Mouse (Mus musculus): Measurements from ENCODE around the gene Cxcl16. TPM values are rescaled to one million over a fixed set of nuclear protein-coding genes. Genes with fewer than 3 reads are reported as not detected.

Cxcl16 gene
- polyA plus RNA-seq, 1 experiment from 2014 or later = 0.84 TPM

- DNase-seq (ENCODE audit: low spot score) (no peak), ATAC-seq (ENCODE audit: insufficient read depth, low FRiP score, low TSS enrichment) (no peak)
- Histone ChIP-seq H3K4me1 (ENCODE audit: control insufficient read depth, insufficient read depth, low read length) (no peaks in the 10 kb centered on the region), H3K4me3 (ENCODE audit: low read depth, low read length) (no peak overlapping the region), H3K9me3 (ENCODE audit: control insufficient read depth, low read length) (no peaks in the 10 kb centered on the region), H3K36me3 (ENCODE audit: control insufficient read depth, insufficient read depth, low read length) (no peaks in the 10 kb centered on the region), H3K27ac (ENCODE audit: low read depth, low read length) (no peak overlapping the region), H3K9ac (ENCODE audit: low read length) (no peak overlapping the region), H3K4me2 (ENCODE audit: low read depth) (no peak overlapping the region), H3K27me3 (ENCODE audit: control insufficient read depth, insufficient read depth, low read length) (no peaks in the 10 kb centered on the region)
- WGBS = 87% methylated on average over 6 of the region's 6 CpGs
Measured at GRCm38 (mm10) chr11:70444667-70445066, 15.1 kb downstream of the Cxcl16 start.

- Histone ChIP-seq H3K4me1 (ENCODE audit: control insufficient read depth, insufficient read depth, low read length) (no peaks in the 10 kb centered on the region), H3K27ac (ENCODE audit: low read depth, low read length) (no peak overlapping the region), H3K36me3 (ENCODE audit: control insufficient read depth, insufficient read depth, low read length) (peaks cover 5% of the 10 kb centered on the region), H3K4me2 (ENCODE audit: low read depth) (no peak overlapping the region), H3K27me3 (ENCODE audit: control insufficient read depth, insufficient read depth, low read length) (no peaks in the 10 kb centered on the region), H3K9ac (ENCODE audit: low read length) (no peak overlapping the region), H3K4me3 (ENCODE audit: low read depth, low read length) (no peak overlapping the region), H3K9me3 (ENCODE audit: control insufficient read depth, low read length) (no peaks in the 10 kb centered on the region)
- DNase-seq (ENCODE audit: low spot score) = no peak
- ATAC-seq (ENCODE audit: insufficient read depth, low FRiP score, low TSS enrichment) = no peak
- whole genome bisulfite sequencing = 80% methylated on average over 3 of the region's 3 CpGs
Measured at GRCm38 (mm10) chr11:70443964-70444363, 15.8 kb downstream of the Cxcl16 start.

- no peak overlapping the region for H3K9ac ChIP-seq (ENCODE audit: low read length)
- ATAC-seq (ENCODE audit: insufficient read depth, low FRiP score, low TSS enrichment) (no peak), DNase-seq (ENCODE audit: low spot score) (no peak)
- no peak overlapping the region for H3K27ac ChIP-seq (ENCODE audit: low read depth, low read length)
- H3K4me3 ChIP-seq (ENCODE audit: low read depth, low read length) = no peak overlapping the region
- H3K4me2 ChIP-seq (ENCODE audit: low read depth) = no peak overlapping the region
- H3K4me1 ChIP-seq (ENCODE audit: control insufficient read depth, insufficient read depth, low read length) = no peaks in the 10 kb centered on the region
- WGBS = 94% methylated on average over 7 of the region's 7 CpGs
- H3K27me3 ChIP-seq (ENCODE audit: control insufficient read depth, insufficient read depth, low read length) = no peaks in the 10 kb centered on the region
- H3K36me3 ChIP-seq (ENCODE audit: control insufficient read depth, insufficient read depth, low read length) = peaks cover 10% of the 10 kb centered on the region
- H3K9me3 ChIP-seq (ENCODE audit: control insufficient read depth, low read length) = no peaks in the 10 kb centered on the region
Measured at GRCm38 (mm10) chr11:70441882-70442281, 17.9 kb downstream of the Cxcl16 start.

DNA sequence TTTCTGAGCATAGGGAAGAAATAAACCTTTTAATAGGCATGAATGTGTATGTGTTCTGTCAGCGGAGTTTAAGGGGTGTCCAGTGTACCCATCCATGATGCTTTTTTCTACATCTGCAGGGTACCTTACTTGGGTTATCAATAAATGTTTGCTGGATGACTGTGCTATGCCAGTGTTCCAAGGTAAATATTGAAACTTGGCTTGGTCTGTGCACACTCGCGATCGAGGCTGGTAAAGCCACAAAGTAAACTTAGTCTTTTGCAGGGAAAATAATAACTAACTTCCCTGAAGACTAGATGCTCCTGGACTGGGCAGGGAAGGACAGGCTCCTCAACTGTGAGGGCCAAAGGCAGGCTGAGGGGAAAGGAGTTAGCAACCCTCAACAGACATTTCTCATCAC is 19.1 kb downstream of the Cxcl16 start:
- Histone ChIP-seq H3K4me3 (ENCODE audit: low read depth, low read length) (no peak overlapping the region), H3K36me3 (ENCODE audit: control insufficient read depth, insufficient read depth, low read length) (peaks cover 10% of the 10 kb centered on the region), H3K9me3 (ENCODE audit: control insufficient read depth, low read length) (no peaks in the 10 kb centered on the region), H3K27me3 (ENCODE audit: control insufficient read depth, insufficient read depth, low read length) (no peaks in the 10 kb centered on the region), H3K4me1 (ENCODE audit: control insufficient read depth, insufficient read depth, low read length) (no peaks in the 10 kb centered on the region), H3K27ac (ENCODE audit: low read depth, low read length) (no peak overlapping the region), H3K9ac (ENCODE audit: low read length) (no peak overlapping the region), H3K4me2 (ENCODE audit: low read depth) (no peak overlapping the region)
- 94% methylated on average over 4 of the region's 4 CpGs for WGBS
- DNase-seq (ENCODE audit: low spot score) (no peak), ATAC-seq (ENCODE audit: insufficient read depth, low FRiP score, low TSS enrichment) (no peak)

- H3K36me3 ChIP-seq (ENCODE audit: control insufficient read depth, insufficient read depth, low read length) = peaks cover 10% of the 10 kb centered on the region
- ATAC-seq (ENCODE audit: insufficient read depth, low FRiP score, low TSS enrichment) (no peak), DNase-seq (ENCODE audit: low spot score) (no peak)
- H3K27ac ChIP-seq (ENCODE audit: low read depth, low read length) = no peak overlapping the region
- H3K4me1 ChIP-seq (ENCODE audit: control insufficient read depth, insufficient read depth, low read length) = peaks cover 2% of the 10 kb centered on the region; the same call in 1 of the 2 replicates
- no peaks in the 10 kb centered on the region for H3K27me3 ChIP-seq (ENCODE audit: control insufficient read depth, insufficient read depth, low read length)
- no peak overlapping the region for H3K4me3 ChIP-seq (ENCODE audit: low read depth, low read length)
- no peaks in the 10 kb centered on the region for H3K9me3 ChIP-seq (ENCODE audit: control insufficient read depth, low read length)
- 90% methylated on average over 7 of the region's 7 CpGs for WGBS
- no peak overlapping the region for H3K4me2 ChIP-seq (ENCODE audit: low read depth)
- H3K9ac ChIP-seq (ENCODE audit: low read length) = no peak overlapping the region
Measured at GRCm38 (mm10) chr11:70438728-70439374, 20.9 kb downstream of the Cxcl16 start.

DNA sequence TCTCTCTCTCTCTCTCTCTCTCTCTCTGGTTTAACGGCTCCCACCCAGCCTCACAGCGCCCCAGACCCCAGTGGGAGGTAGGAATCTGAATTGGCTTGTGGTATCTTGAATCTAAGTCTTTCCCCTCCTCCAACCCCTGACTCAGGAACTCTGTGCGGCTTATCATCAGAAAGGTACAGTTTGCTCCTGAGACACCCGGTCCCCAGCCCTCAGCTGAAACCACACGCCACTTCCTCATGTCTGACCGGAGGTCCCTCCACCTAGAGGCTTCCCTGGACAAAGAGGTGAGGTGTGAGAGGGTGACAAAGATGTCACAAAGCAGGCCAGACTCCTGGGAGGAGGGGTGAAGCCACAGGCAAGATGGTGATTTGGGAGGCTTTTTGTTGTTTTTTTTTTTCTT is 22.4 kb downstream of the Cxcl16 start:
- H3K9me3 ChIP-seq (ENCODE audit: control insufficient read depth, low read length) = no peaks in the 10 kb centered on the region
- no peak overlapping the region for H3K9ac ChIP-seq (ENCODE audit: low read length)
- peaks cover 10% of the 10 kb centered on the region for H3K36me3 ChIP-seq (ENCODE audit: control insufficient read depth, insufficient read depth, low read length)
- 88% methylated on average over 6 of the region's 6 CpGs for WGBS
- no peak overlapping the region for H3K4me3 ChIP-seq (ENCODE audit: low read depth, low read length)
- H3K4me2 ChIP-seq (ENCODE audit: low read depth) = no peak overlapping the region
- H3K27ac ChIP-seq (ENCODE audit: low read depth, low read length) = no peak overlapping the region
- H3K27me3 ChIP-seq (ENCODE audit: control insufficient read depth, insufficient read depth, low read length) = no peaks in the 10 kb centered on the region
- DNase-seq (ENCODE audit: low spot score) (no peak), ATAC-seq (ENCODE audit: insufficient read depth, low FRiP score, low TSS enrichment) (no peak)
- peaks cover 10% of the 10 kb centered on the region for H3K4me1 ChIP-seq (ENCODE audit: control insufficient read depth, insufficient read depth, low read length)

- Histone ChIP-seq H3K9ac (ENCODE audit: low read length) (no peak overlapping the region), H3K36me3 (ENCODE audit: control insufficient read depth, insufficient read depth, low read length) (peaks cover 10% of the 10 kb centered on the region), H3K4me2 (ENCODE audit: low read depth) (no peak overlapping the region), H3K4me1 (ENCODE audit: control insufficient read depth, insufficient read depth, low read length) (peaks cover 14% of the 10 kb centered on the region), H3K27ac (ENCODE audit: low read depth, low read length) (no peak overlapping the region), H3K4me3 (ENCODE audit: low read depth, low read length) (no peak overlapping the region), H3K27me3 (ENCODE audit: control insufficient read depth, insufficient read depth, low read length) (no peaks in the 10 kb centered on the region), H3K9me3 (ENCODE audit: control insufficient read depth, low read length) (no peaks in the 10 kb centered on the region)
- ATAC-seq (ENCODE audit: insufficient read depth, low FRiP score, low TSS enrichment) (no peak), DNase-seq (ENCODE audit: low spot score) (no peak)
- 72% methylated on average over 5 of the region's 5 CpGs for WGBS
Measured at GRCm38 (mm10) chr11:70435476-70435875, 24.3 kb downstream of the Cxcl16 start.

GRCm38 (mm10) chr11:70433951-70434350 is 25.8 kb downstream of the Cxcl16 start:
- Histone ChIP-seq H3K27ac (ENCODE audit: low read depth, low read length) (no peak overlapping the region), H3K4me2 (ENCODE audit: low read depth) (no peak overlapping the region), H3K9ac (ENCODE audit: low read length) (no peak overlapping the region)

GRCm38 (mm10) chr11:70433569-70433943 is 26.2 kb downstream of the Cxcl16 start:
- no peaks in the 10 kb centered on the region for H3K27me3 ChIP-seq (ENCODE audit: control insufficient read depth, insufficient read depth, low read length)
- peaks cover 6% of the 10 kb centered on the region; the same call in 1 of the 2 replicates for H3K36me3 ChIP-seq (ENCODE audit: control insufficient read depth, insufficient read depth, low read length)
- DNase-seq (ENCODE audit: low spot score) (no peak), ATAC-seq (ENCODE audit: insufficient read depth, low FRiP score, low TSS enrichment) (no peak)
- H3K4me2 ChIP-seq (ENCODE audit: low read depth) = peak overlapping the region; percentile 61
- peak overlapping the region; percentile 84; the same call in 1 of the 2 replicates for H3K9ac ChIP-seq (ENCODE audit: low read length)
- H3K9me3 ChIP-seq (ENCODE audit: control insufficient read depth, low read length) = no peaks in the 10 kb centered on the region
- 86% methylated on average over 1 of the region's 1 CpGs for WGBS
- peak overlapping the region; percentile 76 for H3K4me3 ChIP-seq (ENCODE audit: low read depth, low read length)
- H3K27ac ChIP-seq (ENCODE audit: low read depth, low read length) = no peak overlapping the region
- peaks cover 14% of the 10 kb centered on the region for H3K4me1 ChIP-seq (ENCODE audit: control insufficient read depth, insufficient read depth, low read length)

More at GRCm38 (mm10) chr11:70433951-70434350, 25.8 kb downstream of the Cxcl16 start:
- Histone ChIP-seq H3K4me3 (ENCODE audit: low read depth, low read length) (no peak overlapping the region), H3K27me3 (ENCODE audit: control insufficient read depth, insufficient read depth, low read length) (no peaks in the 10 kb centered on the region), H3K9me3 (ENCODE audit: control insufficient read depth, low read length) (no peaks in the 10 kb centered on the region), H3K4me1 (ENCODE audit: control insufficient read depth, insufficient read depth, low read length) (peaks cover 14% of the 10 kb centered on the region), H3K36me3 (ENCODE audit: control insufficient read depth, insufficient read depth, low read length) (peaks cover 6% of the 10 kb centered on the region; the same call in 1 of the 2 replicates)
- ATAC-seq (ENCODE audit: insufficient read depth, low FRiP score, low TSS enrichment) = no peak
- WGBS = 94% methylated on average over 3 of the region's 3 CpGs
- DNase-seq (ENCODE audit: low spot score) = no peak
